Mouse (Mus musculus) lung, postnatal 0 days (tissue): ENCODE data around the gene Shoc2. TPM values are rescaled to one million over a fixed set of nuclear protein-coding genes. Genes with fewer than 3 reads are reported as not detected.
A peak's percentile ranks its signal among the peaks of the same experiment; 100 is the strongest.

Experiments
- ATAC-seq: fragments of 200-750 bp; cut with Nextera tagmentation; 2 replicates; pipeline ENCODE4 v1.8.0; 2017; ENCODE audit warnings: moderate library complexity
- DNase-seq: peaks from one replicate; pipeline ENCODE4 v3.0.0-alpha.2; 2016; ENCODE audit warnings: low spot score
- H3K27ac ChIP-seq: fragments of 300-500 bp; sonication (generic); 2 replicates; pipeline ENCODE4 v1.5.1; 2014; ENCODE audit warnings: antibody characterized with exemption, mild to moderate bottlenecking, low read length, mixed read lengths
- H3K27me3 ChIP-seq: fragments of 300-500 bp; sonication (generic); replicated peaks from 2 replicates; pipeline ENCODE4 v1.6.1; 2014; ENCODE audit warnings: low read length, mixed read lengths; ENCODE audit not compliant: insufficient read depth
- H3K36me3 ChIP-seq: fragments of 300-500 bp; sonication (generic); 2 replicates; pipeline ENCODE4 v1.6.1; 2014; ENCODE audit warnings: low read length, mixed read lengths; ENCODE audit not compliant: insufficient read depth
- H3K4me1 ChIP-seq: fragments of 300-500 bp; sonication (generic); 2 replicates; pipeline ENCODE4 v1.6.1; 2014; ENCODE audit warnings: antibody characterized with exemption, low read depth, low read length, mixed read lengths; ENCODE audit not compliant: insufficient read depth
- H3K4me2 ChIP-seq: fragments of 300-500 bp; sonication (generic); replicated peaks from 2 replicates; pipeline ENCODE4 v1.6.1; 2014; ENCODE audit warnings: low read depth, mild to moderate bottlenecking, low read length, moderate library complexity, mixed read lengths
- H3K4me3 ChIP-seq: fragments of 300-500 bp; sonication (generic); 2 replicates; pipeline ENCODE4 v1.5.1; 2014; ENCODE audit warnings: low read depth, low read length
- H3K9ac ChIP-seq: fragments of 300-500 bp; sonication (generic); replicated peaks from 2 replicates; pipeline ENCODE4 v1.6.1; 2014; ENCODE audit warnings: low read depth, mild to moderate bottlenecking
- H3K9me3 ChIP-seq: fragments of 300-500 bp; sonication (generic); 2 replicates; pipeline ENCODE4 v1.6.1; 2016; ENCODE audit warnings: low read length, mixed read lengths
- CTCF ChIP-seq: IDR thresholded peaks from 2 replicates; pipeline ENCODE4 v1.5.1; 2016; ENCODE audit warnings: antibody characterized with exemption, mild to moderate bottlenecking
- EP300 ChIP-seq: IDR thresholded peaks from 2 replicates; pipeline ENCODE4 v1.6.1; 2016; ENCODE audit warnings: antibody characterized with exemption, mild to moderate bottlenecking, control low read depth
- WGBS: fragments of 180-500 bp; shearing (Covaris S2); extraction: QIAGEN DNeasy Blood & Tissue Kit; methylation state at CpG from one replicate; pipeline ENCODE4 v1.1.7; 2014; 5-methylcytosine and 5-hydroxymethylcytosine counted together
- polyA plus RNA-seq: library from polyadenylated mRNA; unstranded; fragments of >200 nt; fragmentation: Nextera tagmentation; extraction: Ambion mirVana; gene quantifications from 2 replicates; pipeline ENCODE4 v1.2.1, GENCODE M21; 2015

Shoc2 gene
- polyA plus RNA-seq, 1 experiment from 2014 or later = 26.7 TPM

GRCm38 (mm10) chr19:53899941-53900610 lies 44.0 kb upstream of the Shoc2 start:
- no peak overlapping the region for H3K4me3 ChIP-seq
- no peaks in the 10 kb centered on the region for H3K9me3 ChIP-seq
- no peaks in the 10 kb centered on the region for H3K36me3 ChIP-seq
- no peak for DNase-seq
- peaks cover 11% of the 10 kb centered on the region for H3K4me1 ChIP-seq
- no peak overlapping the region for H3K27ac ChIP-seq
- whole genome bisulfite sequencing = 80% methylated on average over 14 of the region's 14 CpGs
- no peak for ATAC-seq
- no peak overlapping the region for H3K9ac ChIP-seq
- TF ChIP-seq CTCF = no peak
- TF ChIP-seq EP300 = no peak
- no peaks in the 10 kb centered on the region for H3K27me3 ChIP-seq
- no peak overlapping the region for H3K4me2 ChIP-seq

GRCm38 (mm10) chr19:53901931-53902738 lies 42.0 kb upstream of the Shoc2 start:
- TF ChIP-seq CTCF (no peak), EP300 (no peak)
- H3K27ac ChIP-seq = peak overlapping the region; percentile 94
- ATAC-seq = no peak; the same call in 1 of the 2 replicates
- WGBS = 34% methylated on average over 15 of the region's 15 CpGs
- no peaks in the 10 kb centered on the region for H3K36me3 ChIP-seq
- peak overlapping the region; percentile 82 for H3K4me2 ChIP-seq
- no peaks in the 10 kb centered on the region for H3K27me3 ChIP-seq
- H3K9ac ChIP-seq = peak overlapping the region; percentile 72; the same call in 1 of the 2 replicates
- H3K4me3 ChIP-seq = peak overlapping the region; percentile 93
- DNase-seq = no peak
- no peaks in the 10 kb centered on the region for H3K9me3 ChIP-seq
- H3K4me1 ChIP-seq = peaks cover 14% of the 10 kb centered on the region

GRCm38 (mm10) chr19:53902739-53903487 lies 41.2 kb upstream of the Shoc2 start:
- ATAC-seq = peak; percentile 98
- TF ChIP-seq CTCF (peak; percentile 8; the same call in 1 of the 2 replicates), EP300 (peak; percentile 11; the same call in 1 of the 2 replicates)

GRCm38 (mm10) chr19:53903507-53904321 lies 40.4 kb upstream of the Shoc2 start:
- Histone ChIP-seq H3K9me3 (no peaks in the 10 kb centered on the region), H3K36me3 (no peaks in the 10 kb centered on the region), H3K9ac (peak overlapping the region; percentile 72), H3K4me2 (peak overlapping the region; percentile 82), H3K27me3 (no peaks in the 10 kb centered on the region), H3K4me3 (peak overlapping the region; percentile 93), H3K27ac (peak overlapping the region; percentile 94), H3K4me1 (peaks cover 14% of the 10 kb centered on the region)
- DNase-seq (peak; percentile 68), ATAC-seq (peak; percentile 61)
- TF ChIP-seq EP300 = no peak
- peak; percentile 64 for TF ChIP-seq CTCF
- WGBS = under 1% methylated on average over 31 of the region's 83 CpGs

More at GRCm38 (mm10) chr19:53902739-53903487, 41.2 kb upstream of the Shoc2 start:
- WGBS = under 1% methylated on average over 57 of the region's 61 CpGs
- no peaks in the 10 kb centered on the region for H3K9me3 ChIP-seq
- no peaks in the 10 kb centered on the region for H3K27me3 ChIP-seq
- no peaks in the 10 kb centered on the region for H3K36me3 ChIP-seq
- peak; percentile 99 for DNase-seq
- peak overlapping the region; percentile 94 for H3K27ac ChIP-seq
- peak overlapping the region; percentile 93 for H3K4me3 ChIP-seq
- H3K4me2 ChIP-seq = peak overlapping the region; percentile 82
- H3K4me1 ChIP-seq = peaks cover 14% of the 10 kb centered on the region
- H3K9ac ChIP-seq = peak overlapping the region; percentile 72

- Histone ChIP-seq H3K36me3 (no peaks in the 10 kb centered on the region; the same call in 1 of the 2 replicates), H3K9me3 (no peaks in the 10 kb centered on the region), H3K4me3 (peak overlapping the region; percentile 93; the same call in 1 of the 2 replicates), H3K27ac (no peak overlapping the region), H3K27me3 (no peaks in the 10 kb centered on the region), H3K4me2 (peak overlapping the region; percentile 82), H3K9ac (no peak overlapping the region), H3K4me1 (peaks cover 14% of the 10 kb centered on the region)
- no peak for DNase-seq
- TF ChIP-seq CTCF (no peak), EP300 (no peak)
- ATAC-seq = no peak
- 37% methylated on average over 7 of the region's 7 CpGs for WGBS
Observed at GRCm38 (mm10) chr19:53904833-53905480, 39.1 kb upstream of the Shoc2 start.
